Mouse (Mus musculus) adrenal gland, postnatal 4 days (tissue): ENCODE results near the gene Vps50. TPM values are rescaled to one million over a fixed set of nuclear protein-coding genes. Genes with fewer than 3 reads are reported as not detected.
"Not testable (repeated sequence)": the region's sequence is repeated elsewhere in the genome, so short reads cannot be mapped to it uniquely, and the experiment has no call there.

ENCODE experiments used
- DNase-seq, 2 experiments: peaks; one replicate each; pipeline ENCODE4 v3.0.0; 2021 to 2022; ENCODE audit warnings: low spot score in 2 of 2, mixed read lengths in 2 of 2
- total RNA-seq, 2 experiments: library from RNA; stranded (reverse); gene quantifications; 2 replicates each; pipeline ENCODE4 v1.2.3; 2021

The Vps50 gene
- total RNA-seq, 2 experiments from 2014 or later: 23.7 to 25.0 TPM

GRCm38 (mm10) chr6:3620428-3621387 lies 122.5 kb downstream of the Vps50 start:
- DNase-seq: not testable (repeated sequence)

Other genes starting within 250 kb of the Vps50 start
- 10 to 100 TPM; 12.5 to 19.2 TPM for gene Samd9l, start 98.8 kb upstream of the Vps50 start, total RNA-seq
- gene Hepacam2, start 84 bp upstream of the Vps50 start, total RNA-seq: 1 to 10 TPM in 1 of 2 experiments, not detected in 1; 2.6 TPM